13 mouse cellular contexts compared by ENCODE assay signal in the genomic region with DNA sequence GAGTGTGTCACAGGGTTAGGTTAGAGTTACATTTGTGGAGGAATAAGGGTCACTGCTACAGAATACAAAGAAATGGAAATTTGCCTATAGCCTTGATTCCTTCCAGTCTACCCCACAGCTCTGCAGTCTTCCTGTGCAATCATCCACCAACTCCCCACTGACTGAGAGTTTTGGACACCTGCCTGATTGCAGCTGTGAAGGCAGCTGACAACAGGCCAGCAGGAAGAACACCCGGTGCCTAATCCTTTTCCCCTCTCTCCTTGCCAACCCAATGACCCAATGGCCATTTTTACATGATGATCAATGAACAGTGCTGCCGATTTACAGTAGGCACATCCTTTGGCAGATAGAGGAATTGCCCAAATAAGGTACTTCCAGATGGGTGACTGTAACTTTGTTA. TPM values are rescaled to one million over a fixed set of nuclear protein-coding genes. Genes with fewer than 3 reads are reported as not detected.
A peak's percentile ranks its signal among the peaks of the same experiment; 100 is the strongest.
DNase-seq lines count a peak whose midpoint lies in the region; ATAC-seq and TF ChIP-seq lines count a peak whose summit lies in the region.
"Had no signal": no experiment of that assay in that cellular context is flagged by ENCODE, and none has a peak within 500 bp of the region (broad histone marks: within the 10 kb centered on the region; RNA-seq: fewer than 3 reads in every experiment).

No protein-coding gene starts in this region.

- intact Hi-C loops in heart, adult 2 months (cut with DNase I): no loop called here
- intact Hi-C loops in heart, postnatal 25 days (cut with DNase I): no loop called here

- ATAC-seq in heart, postnatal 0 days (ENCODE audit: insufficient read depth, low read depth): no peak
- ATAC-seq in forebrain, embryonic 12.5 days (ENCODE audit: low FRiP score): no peak
- ATAC-seq: forebrain, embryonic 16.5 days; intestine, postnatal 0 days had no signal

- no peak for TF ChIP-seq EP300 in heart, adult 2 months (IDR thresholded peaks at IDR 0.05; ENCODE audit: insufficient read depth, low read depth, low read length)
- TF ChIP-seq EP300 in heart, postnatal 0 days (IDR thresholded peaks at IDR 0.05; ENCODE audit: low read depth): no peak

- H3K27ac ChIP-seq in heart, adult 2 months: no peak overlapping the region
- H3K27ac ChIP-seq in heart, postnatal 0 days (ENCODE audit: low read depth): no peak overlapping the region
- no peak overlapping the region for H3K27ac ChIP-seq in forebrain, embryonic 12.5 days
- H3K27ac ChIP-seq: heart, embryonic 15.5 days; liver, embryonic 15.5 days had no signal

- H3K4me1 ChIP-seq in heart, adult 2 months (ENCODE audit: control insufficient read depth, insufficient read depth, low read length): no peaks in the 10 kb centered on the region
- peaks cover 11% of the 10 kb centered on the region; the same call in 1 of the 2 replicates for H3K4me1 ChIP-seq in heart, postnatal 0 days (ENCODE audit: control insufficient read depth, insufficient read depth)
- peaks cover 9% of the 10 kb centered on the region; the same call in 1 of the 2 replicates for H3K4me1 ChIP-seq in forebrain, embryonic 12.5 days
- H3K4me1 ChIP-seq: liver, embryonic 15.5 days had no signal

- no peaks in the 10 kb centered on the region for H3K79me2 ChIP-seq in heart, adult 2 months (replicated peaks; ENCODE audit: control insufficient read depth, insufficient read depth, low read length)

- H3K36me3 ChIP-seq in heart, adult 2 months (ENCODE audit: control insufficient read depth, insufficient read depth, low read length): no peaks in the 10 kb centered on the region
- H3K36me3 ChIP-seq in heart, postnatal 0 days (replicated peaks; ENCODE audit: control insufficient read depth, insufficient read depth, low read length): no peaks in the 10 kb centered on the region
- no peaks in the 10 kb centered on the region for H3K36me3 ChIP-seq in forebrain, embryonic 12.5 days (replicated peaks)
- H3K36me3 ChIP-seq: heart, embryonic 15.5 days; liver, embryonic 15.5 days had no signal

- TF ChIP-seq POLR2A in heart, adult 2 months (IDR thresholded peaks at IDR 0.05; ENCODE audit: insufficient read depth, low read depth, low read length): no peak

- H3K9me3 ChIP-seq in heart, postnatal 0 days (replicated peaks; ENCODE audit: control insufficient read depth, low read length): no peaks in the 10 kb centered on the region
- H3K9me3 ChIP-seq in forebrain, embryonic 12.5 days: no peaks in the 10 kb centered on the region
- H3K9me3 ChIP-seq: heart, embryonic 15.5 days; liver, embryonic 15.5 days had no signal

- no peak overlapping the region for H3K4me2 ChIP-seq in heart, postnatal 0 days (ENCODE audit: low read depth, low read length)
- H3K4me2 ChIP-seq in forebrain, embryonic 12.5 days: no peak overlapping the region
- H3K4me2 ChIP-seq: heart, embryonic 15.5 days; liver, embryonic 15.5 days had no signal

- peak; percentile 27 to 34 for DNase-seq in heart, adult 2 months
- no peak for DNase-seq in heart, postnatal 25 days (ENCODE audit: low spot score)
- peak; percentile 64 for DNase-seq in Muller cell, postnatal 12 days (ENCODE audit: inconsistent ontology term)
- DNase-seq in cerebellum, adult 11 months: peak; percentile 27
- peak; percentile 22 for DNase-seq in heart, postnatal 0 days (ENCODE audit: low spot score)
- DNase-seq in urinary bladder, postnatal 25 days (ENCODE audit: low spot score): no peak
- DNase-seq: thymus, postnatal 14 days had no signal

- TF ChIP-seq CTCF in heart, adult 2 months (IDR thresholded peaks at IDR 0.05): no peak
- no peak for TF ChIP-seq CTCF in heart, postnatal 0 days (IDR thresholded peaks at IDR 0.05; ENCODE audit: low read depth)

- H3K4me3 ChIP-seq in heart, adult 2 months: no peak overlapping the region
- no peak overlapping the region for H3K4me3 ChIP-seq in heart, postnatal 0 days (ENCODE audit: low read depth, low read length)
- H3K4me3 ChIP-seq in forebrain, embryonic 12.5 days (replicated peaks): no peak overlapping the region
- H3K4me3 ChIP-seq: heart, embryonic 15.5 days; liver, embryonic 15.5 days had no signal

- no peaks in the 10 kb centered on the region for H3K27me3 ChIP-seq in heart, adult 2 months (ENCODE audit: control insufficient read depth, insufficient read depth, low read length)
- no peaks in the 10 kb centered on the region for H3K27me3 ChIP-seq in heart, postnatal 0 days (ENCODE audit: control insufficient read depth, insufficient read depth, low read length)
- no peaks in the 10 kb centered on the region for H3K27me3 ChIP-seq in forebrain, embryonic 12.5 days
- H3K27me3 ChIP-seq: CH12.LX; heart, embryonic 15.5 days; liver, embryonic 15.5 days had no signal

- H3K9ac ChIP-seq in heart, adult 2 months (ENCODE audit: low read depth, low read length): no peak overlapping the region
- H3K9ac ChIP-seq in heart, postnatal 0 days (replicated peaks; ENCODE audit: low read depth, low read length): no peak overlapping the region
- no peak overlapping the region for H3K9ac ChIP-seq in forebrain, embryonic 12.5 days
- H3K9ac ChIP-seq: heart, embryonic 15.5 days; liver, embryonic 15.5 days had no signal

- 23% methylated on average over 2 of the region's 2 CpGs for WGBS in heart, adult 2 months
- WGBS in heart, postnatal 0 days: 28% methylated on average over 2 of the region's 2 CpGs
- WGBS in forebrain, embryonic 12.5 days: 79% methylated on average over 2 of the region's 2 CpGs

RNA-seq across cellular contexts. Expression of gene Arfgef3, which starts 43.6 kb away (rescaled TPM):
- under 1 TPM; 0.18 to 0.20 TPM for total RNA-seq in heart, adult 2 months (2021)
- polyA plus RNA-seq in heart, adult 2 months (2012; rRNA removed): 0.12 and 0.18 TPM in 2 replicates
- under 1 TPM; 0.31 to 0.48 TPM for total RNA-seq in heart, postnatal 25 days (2021)
- total RNA-seq in heart, postnatal 0 days (2014; rRNA removed; ENCODE audit: low replicate concordance): 1.5 and 1.8 TPM in 2 replicates
- polyA plus RNA-seq in heart, postnatal 0 days (2015; fragmentation: Nextera tagmentation; extraction: Ambion mirVana): 0.12 and 0.14 TPM in 2 replicates
- 2.1 and 2.2 TPM in 2 replicates for polyA plus RNA-seq in forebrain, embryonic 12.5 days (2016; fragmentation: Nextera tagmentation; extraction: Ambion mirVana)

Comparison
In these comparisons a context has a peak if more than half of its experiments do, and no peak if none do; other contexts are left out.
1. DNase-seq: peak in heart, adult 2 months (2 of 2), Muller cell, postnatal 12 days (single experiment), cerebellum, adult 11 months (single experiment) and heart, postnatal 0 days (single experiment); none in heart, postnatal 25 days (single experiment) and urinary bladder, postnatal 25 days (single experiment).